Mouse (Mus musculus) monocyte, adult 59 days (primary cell): ENCODE data around the gene Gm12169. TPM values are rescaled to one million over a fixed set of nuclear protein-coding genes. Genes with fewer than 3 reads are reported as not detected.

Experiments used
- total RNA-seq, 2 experiments: library from RNA; stranded (reverse); gene quantifications; one replicate each; pipeline ENCODE4 v1.2.4; 2023

Gene Gm12169
- not detected for total RNA-seq

GRCm38 (mm10) chr11:46523912-46524311, at the start of gene Gm12169:
Gene Gm12169, plus strand, starts transcription at chr11:46524212.

GRCm38 (mm10) chr11:46571327-46571726, 47.3 kb downstream of the Gm12169 start, which contains the start of gene BC053393:
Gene BC053393, plus strand, starts transcription at chr11:46571536.

Other genes starting within 250 kb of the Gm12169 start
- 100 to 1,000 TPM; 108 to 116 TPM for gene Cyfip2, start 211.4 kb upstream of the Gm12169 start, total RNA-seq
- 1 to 10 TPM; 1.9 to 3.6 TPM for gene Itk, start 134.7 kb upstream of the Gm12169 start, total RNA-seq
- gene Fam71b, start 127.7 kb upstream of the Gm12169 start, total RNA-seq = not detected
- 10 to 100 TPM; 59.0 to 69.3 TPM for gene Med7, start 87.3 kb upstream of the Gm12169 start, total RNA-seq
- 10 to 100 TPM; 43.2 to 47.0 TPM for gene Havcr2, start 69.3 kb upstream of the Gm12169 start, total RNA-seq
- gene BC053393, start 47.3 kb downstream of the Gm12169 start, total RNA-seq = not detected
- gene Dppa1, start 105.0 kb downstream of the Gm12169 start, total RNA-seq = not detected
- gene Timd2, start 182.8 kb downstream of the Gm12169 start, total RNA-seq = not detected
- gene Havcr1, start 210.9 kb downstream of the Gm12169 start, total RNA-seq = under 1 TPM; 0.26 to 0.33 TPM